Mouse (Mus musculus) myocyte (in vitro differentiated cells): Measurements from ENCODE around the gene Gm14685. TPM values are rescaled to one million over a fixed set of nuclear protein-coding genes. Genes with fewer than 3 reads are reported as not detected.
"Not testable (repeated sequence)": the region's sequence is repeated elsewhere in the genome, so short reads cannot be mapped to it uniquely, and the experiment has no call there.

Experiments
- H3K27me3 ChIP-seq: one replicate; pipeline ENCODE4 v1.6.1; 2011; ENCODE audit not compliant: control insufficient read depth, insufficient read depth, insufficient read length
- H3K36me3 ChIP-seq: one replicate; pipeline ENCODE4 v1.6.1; 2011; ENCODE audit not compliant: control insufficient read depth, insufficient read depth
- H3K4me2 ChIP-seq: one replicate; pipeline ENCODE4 v1.6.1; 2011; ENCODE audit warnings: low read depth, control low read depth
- H3K4me3 ChIP-seq: one replicate; pipeline ENCODE4 v1.5.1; 2011; ENCODE audit warnings: mild to moderate bottlenecking, control low read depth, moderate library complexity
- H3K79me2 ChIP-seq: one replicate; pipeline ENCODE4 v1.6.1; 2011; ENCODE audit not compliant: control insufficient read depth, insufficient read depth
- H3ac ChIP-seq: one replicate; pipeline ENCODE4 v1.6.1; 2011; ENCODE audit not compliant: control insufficient read depth, insufficient read length
- polyA plus RNA-seq: library from polyadenylated mRNA; unstranded; fragments of >200 nt; fragmentation: generic; extraction: Trizol; gene quantifications from one replicate; pipeline ENCODE4 v1.2.1, GENCODE M21; 2012; ENCODE audit warnings: missing spikeins

Gene Gm14685
- polyA plus RNA-seq = not detected

- not testable (repeated sequence) for H3K4me3 ChIP-seq, H3K79me2 ChIP-seq, H3K4me2 ChIP-seq, H3K36me3 ChIP-seq, H3K27me3 ChIP-seq, H3ac ChIP-seq
Measured at GRCm38 (mm10) chrX:73116747-73117146, at the start of gene Gm14685. Gene Gm14685 (plus strand): TSS chrX:73117047.

- not testable (repeated sequence) for H3K4me2 ChIP-seq, H3K27me3 ChIP-seq, H3K4me3 ChIP-seq, H3K79me2 ChIP-seq, H3K36me3 ChIP-seq, H3ac ChIP-seq
Measured at GRCm38 (mm10) chrX:73082267-73083055, 34.4 kb upstream of the Gm14685 start, which contains the start of gene Xlr4a. Gene Xlr4a (minus strand): TSS chrX:73082478.

- H3K36me3 ChIP-seq, H3K4me3 ChIP-seq, H3K27me3 ChIP-seq, H3ac ChIP-seq, H3K4me2 ChIP-seq, H3K79me2 ChIP-seq: not testable (repeated sequence)
Measured at GRCm38 (mm10) chrX:73096941-73097508, 19.8 kb upstream of the Gm14685 start, which contains the start of gene Xlr3a. Gene Xlr3a (minus strand): TSS chrX:73097095.

GRCm38 (mm10) chrX:73122859-73123829 is 6.3 kb downstream of the Gm14685 start:
- H3K79me2 ChIP-seq, H3ac ChIP-seq, H3K27me3 ChIP-seq, H3K4me3 ChIP-seq, H3K36me3 ChIP-seq, H3K4me2 ChIP-seq: not testable (repeated sequence)

GRCm38 (mm10) chrX:73143218-73143618 is 26.4 kb downstream of the Gm14685 start:
- H3K4me3 ChIP-seq, H3K79me2 ChIP-seq, H3K4me2 ChIP-seq, H3ac ChIP-seq, H3K36me3 ChIP-seq, H3K27me3 ChIP-seq: not testable (repeated sequence)

GRCm38 (mm10) chrX:73148496-73148895 is 31.6 kb downstream of the Gm14685 start, which contains the start of gene Xlr5b:
Gene Xlr5b (plus strand): TSS chrX:73148796.
- H3K4me3 ChIP-seq, H3K27me3 ChIP-seq, H3K79me2 ChIP-seq, H3K4me2 ChIP-seq, H3K36me3 ChIP-seq, H3ac ChIP-seq: not testable (repeated sequence)

GRCm38 (mm10) chrX:73149350-73149749 is 32.5 kb downstream of the Gm14685 start, which contains the start of gene DXBay18:
Gene DXBay18 (minus strand): TSS chrX:73149450.
- H3ac ChIP-seq, H3K36me3 ChIP-seq, H3K4me2 ChIP-seq, H3K79me2 ChIP-seq, H3K4me3 ChIP-seq, H3K27me3 ChIP-seq: not testable (repeated sequence)

- not testable (repeated sequence) for H3K27me3 ChIP-seq, H3K4me3 ChIP-seq, H3K36me3 ChIP-seq
Measured at GRCm38 (mm10) chrX:73176889-73177288, 60.0 kb downstream of the Gm14685 start, which contains the start of gene Spin2d. Gene Spin2d (minus strand): TSS chrX:73176989.

More at GRCm38 (mm10) chrX:73176889-73177288, 60.0 kb downstream of the Gm14685 start, which contains the start of gene Spin2d:
- H3K4me2 ChIP-seq, H3ac ChIP-seq, H3K79me2 ChIP-seq: not testable (repeated sequence)

Other genes with a start within 250 kb of the Gm14685 start
- gene Cetn2, start 198.6 kb upstream of the Gm14685 start, polyA plus RNA-seq = 22.3 TPM
- 74.4 TPM for gene Nsdhl, start 198.5 kb upstream of the Gm14685 start, polyA plus RNA-seq
- gene Zfp185, start 129.7 kb upstream of the Gm14685 start, polyA plus RNA-seq = not detected
- gene Pnma5, start 79.9 kb upstream of the Gm14685 start, polyA plus RNA-seq = 0.07 TPM
- not detected for gene Pnma3, start 52.3 kb upstream of the Gm14685 start, polyA plus RNA-seq
- 0.55 TPM for gene Xlr4a, start 34.6 kb upstream of the Gm14685 start, polyA plus RNA-seq
- gene Xlr3a, start 20.0 kb upstream of the Gm14685 start, polyA plus RNA-seq = 1.9 TPM
- not detected for gene Xlr5b, start 31.7 kb downstream of the Gm14685 start, polyA plus RNA-seq
- gene DXBay18, start 32.4 kb downstream of the Gm14685 start, polyA plus RNA-seq = not detected
- not detected for gene Spin2d, start 59.9 kb downstream of the Gm14685 start, polyA plus RNA-seq
- 0.40 TPM for gene Xlr3b, start 75.2 kb downstream of the Gm14685 start, polyA plus RNA-seq
- 0.05 TPM for gene Xlr4b, start 97.3 kb downstream of the Gm14685 start, polyA plus RNA-seq
- gene F8a, start 111.2 kb downstream of the Gm14685 start, polyA plus RNA-seq = 4.5 TPM
- 0.10 TPM for gene Xlr4c, start 126.1 kb downstream of the Gm14685 start, polyA plus RNA-seq
- 1.6 TPM for gene Xlr3c, start 148.3 kb downstream of the Gm14685 start, polyA plus RNA-seq
- not detected for gene Xlr5a, start 175.9 kb downstream of the Gm14685 start, polyA plus RNA-seq
- gene Xlr5c, start 175.9 kb downstream of the Gm14685 start, polyA plus RNA-seq = not detected
- not detected for gene Gm45015, start 219.8 kb downstream of the Gm14685 start, polyA plus RNA-seq
- 8.9 TPM for gene Zfp275, start 225.6 kb downstream of the Gm14685 start, polyA plus RNA-seq